Mouse (Mus musculus) forebrain, embryonic 14.5 days (tissue): ENCODE results near the gene Taar7e. TPM values are rescaled to one million over a fixed set of nuclear protein-coding genes. Genes with fewer than 3 reads are reported as not detected.
"Not testable (repeated sequence)": the region's sequence is repeated elsewhere in the genome, so short reads cannot be mapped to it uniquely, and the experiment has no call there.

Source experiments
- ATAC-seq: fragments of 200-750 bp; cut with Nextera tagmentation; 2 replicates; pipeline ENCODE4 v1.8.0; 2017; ENCODE audit warnings: mild to moderate bottlenecking, moderate library complexity
- DNase-seq: peaks from one replicate; pipeline ENCODE4 v3.0.0-alpha.2; 2015; ENCODE audit warnings: low spot score
- H3K27ac ChIP-seq: fragments of 300-500 bp; sonication (generic); 2 replicates; pipeline ENCODE4 v1.5.1; 2014; ENCODE audit warnings: low read depth, mild to moderate bottlenecking, control low read depth, low read length, moderate library complexity
- H3K27me3 ChIP-seq: fragments of 300-500 bp; sonication (generic); replicated peaks from 2 replicates; pipeline ENCODE4 v1.6.1; 2014; ENCODE audit warnings: low read length, control low read depth, mixed read lengths; ENCODE audit not compliant: control insufficient read depth, insufficient read depth
- H3K36me3 ChIP-seq: fragments of 300-500 bp; sonication (generic); 2 replicates; pipeline ENCODE4 v1.6.1; 2014; ENCODE audit warnings: low read length, control low read depth; ENCODE audit not compliant: control insufficient read depth, insufficient read depth
- H3K4me1 ChIP-seq: fragments of 300-500 bp; sonication (generic); 2 replicates; pipeline ENCODE4 v1.6.1; 2014; ENCODE audit warnings: antibody characterized with exemption, low read length, control low read depth; ENCODE audit not compliant: control insufficient read depth, insufficient read depth
- H3K4me2 ChIP-seq: fragments of 300-500 bp; sonication (generic); 2 replicates; pipeline ENCODE4 v1.6.1; 2014; ENCODE audit warnings: mild to moderate bottlenecking, control low read depth, low read length
- H3K4me3 ChIP-seq: fragments of 300-500 bp; sonication (generic); 2 replicates; pipeline ENCODE4 v1.5.1; 2014; ENCODE audit warnings: low read depth, low read length, control low read depth
- H3K9ac ChIP-seq: fragments of 300-500 bp; sonication (generic); 2 replicates; pipeline ENCODE4 v1.6.1; 2014; ENCODE audit warnings: mild to moderate bottlenecking, low read length, control low read depth, moderate library complexity
- H3K9me3 ChIP-seq: fragments of 300-500 bp; sonication (generic); replicated peaks from 2 replicates; pipeline ENCODE4 v1.6.1; 2016; ENCODE audit warnings: low read length, control low read depth, mixed read lengths; ENCODE audit not compliant: control insufficient read depth
- WGBS: fragments of 180-500 bp; shearing (Covaris S2); extraction: QIAGEN DNeasy Blood & Tissue Kit; methylation state at CpG from one replicate; pipeline ENCODE4 v1.1.7; 2014; 5-methylcytosine and 5-hydroxymethylcytosine counted together
- polyA plus RNA-seq: library from polyadenylated mRNA; unstranded; fragments of >200 nt; fragmentation: Nextera tagmentation; extraction: Ambion mirVana; gene quantifications from 2 replicates; pipeline ENCODE4 v1.2.1, GENCODE M21; 2014

Taar7e gene
- polyA plus RNA-seq, 1 experiment from 2014 or later: not detected

GRCm38 (mm10) chr10:24049210-24049609, 11.8 kb downstream of the Taar7e start, which contains the start of gene Taar7f:
TSS of gene Taar7f (plus strand) at chr10:24049510.
- no peaks in the 10 kb centered on the region for H3K27me3 ChIP-seq
- ATAC-seq (no peak), DNase-seq (no peak)
- H3K9ac ChIP-seq: no peak within 1 kb of the TSS
- no peaks in the 10 kb centered on the region for H3K36me3 ChIP-seq
- H3K4me1 ChIP-seq: no peaks in the 10 kb centered on the region
- no peak within 1 kb of the TSS for H3K4me2 ChIP-seq
- H3K4me3 ChIP-seq: no peak within 1 kb of the TSS
- H3K9me3 ChIP-seq: no peaks in the 10 kb centered on the region
- H3K27ac ChIP-seq: no peak within 1 kb of the TSS

DNA sequence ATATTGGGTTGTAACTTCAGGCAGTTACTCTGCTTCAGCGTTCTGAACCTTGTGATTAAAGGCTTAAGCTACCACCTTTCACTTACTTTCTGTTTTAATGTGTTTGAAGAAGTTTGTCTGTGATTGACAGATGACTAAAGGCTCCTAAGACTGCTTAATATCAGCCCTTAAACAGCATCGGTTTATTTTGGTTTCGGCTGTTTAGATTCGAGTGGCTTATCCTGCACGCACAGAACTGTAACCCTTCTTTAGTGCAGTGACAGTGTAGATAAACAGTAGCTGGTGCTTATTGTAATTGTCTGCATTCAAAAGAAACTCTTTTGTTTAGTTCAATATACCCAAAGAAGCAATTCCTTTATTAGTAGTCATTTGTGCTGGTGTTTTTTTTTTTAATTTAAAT, 14.6 kb downstream of the Taar7e start:
- 73% methylated on average over 5 of the region's 5 CpGs for WGBS
- ATAC-seq: no peak
- no peaks in the 10 kb centered on the region for H3K4me1 ChIP-seq

DNA sequence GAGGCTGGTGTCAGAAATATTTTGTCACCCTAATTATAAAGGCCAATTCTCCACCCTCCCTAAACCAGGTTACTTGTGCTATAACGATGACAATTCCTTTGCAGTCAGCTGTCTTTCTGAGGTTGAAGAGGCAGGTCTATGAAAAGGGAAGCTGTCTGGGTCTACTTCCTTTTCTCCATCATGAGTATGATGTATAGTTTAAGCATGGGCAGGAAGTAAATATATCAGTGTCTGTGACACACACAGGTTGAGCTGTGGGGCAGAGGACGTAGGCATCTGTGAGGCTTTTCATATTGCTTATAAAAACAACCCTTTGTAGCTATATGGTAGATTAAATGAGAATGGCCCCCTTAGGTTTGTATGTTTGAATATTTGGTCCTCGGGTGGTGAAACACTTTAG, 21.6 kb downstream of the Taar7e start:
- H3K4me1 ChIP-seq: no peaks in the 10 kb centered on the region
- H3K9ac ChIP-seq: no peak overlapping the region
- H3K4me2 ChIP-seq: no peak overlapping the region
- H3K27ac ChIP-seq: no peak overlapping the region
- 80% methylated on average over 3 of the region's 3 CpGs for WGBS
- no peak overlapping the region for H3K4me3 ChIP-seq
- no peaks in the 10 kb centered on the region for H3K27me3 ChIP-seq
- no peaks in the 10 kb centered on the region for H3K36me3 ChIP-seq
- DNase-seq (no peak), ATAC-seq (no peak)
- no peaks in the 10 kb centered on the region for H3K9me3 ChIP-seq

More for the DNA sequence above, 14.6 kb downstream of the Taar7e start:
- DNase-seq: no peak
- no peaks in the 10 kb centered on the region for H3K9me3 ChIP-seq
- H3K36me3 ChIP-seq: no peaks in the 10 kb centered on the region
- no peak overlapping the region for H3K4me3 ChIP-seq
- no peaks in the 10 kb centered on the region for H3K27me3 ChIP-seq
- no peak overlapping the region for H3K27ac ChIP-seq
- no peak overlapping the region for H3K9ac ChIP-seq
- no peak overlapping the region for H3K4me2 ChIP-seq

- H3K4me1 ChIP-seq, H3K9me3 ChIP-seq, H3K27ac ChIP-seq, H3K4me3 ChIP-seq, H3K4me2 ChIP-seq, H3K9ac ChIP-seq, H3K36me3 ChIP-seq, ATAC-seq, H3K27me3 ChIP-seq, DNase-seq: not testable (repeated sequence)
- WGBS: 56% methylated on average over 2 of the region's 2 CpGs
Observed at GRCm38 (mm10) chr10:24074751-24075150, 37.3 kb downstream of the Taar7e start.

DNA sequence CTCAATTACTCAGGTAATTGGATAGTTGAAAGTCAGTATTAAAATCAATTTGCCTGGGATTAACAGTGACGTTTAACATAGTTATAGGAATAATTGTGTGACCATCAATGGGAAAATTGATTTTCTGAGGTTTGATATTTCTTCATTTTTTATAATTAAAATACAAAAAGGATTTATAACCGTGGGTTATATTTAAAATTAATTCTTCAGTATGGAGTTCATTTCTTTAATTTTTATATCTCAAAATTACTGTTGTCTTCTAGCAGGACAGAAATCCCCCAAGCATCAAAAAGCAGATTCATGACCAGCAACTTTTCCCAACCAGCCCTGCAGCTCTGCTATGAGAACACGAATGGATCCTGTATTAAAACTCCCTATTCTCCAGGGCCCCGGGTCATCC, 38.8 kb downstream of the Taar7e start, which contains the start of gene Taar8a:
Gene Taar8a (plus strand): TSS at position 301 of the 400 bp plus-strand sequence.
- 82% methylated on average over 2 of the region's 4 CpGs for WGBS
- H3K36me3 ChIP-seq, DNase-seq, H3K4me1 ChIP-seq, H3K4me3 ChIP-seq, H3K4me2 ChIP-seq, H3K27me3 ChIP-seq, ATAC-seq, H3K9me3 ChIP-seq, H3K27ac ChIP-seq, H3K9ac ChIP-seq: not testable (repeated sequence)

DNA sequence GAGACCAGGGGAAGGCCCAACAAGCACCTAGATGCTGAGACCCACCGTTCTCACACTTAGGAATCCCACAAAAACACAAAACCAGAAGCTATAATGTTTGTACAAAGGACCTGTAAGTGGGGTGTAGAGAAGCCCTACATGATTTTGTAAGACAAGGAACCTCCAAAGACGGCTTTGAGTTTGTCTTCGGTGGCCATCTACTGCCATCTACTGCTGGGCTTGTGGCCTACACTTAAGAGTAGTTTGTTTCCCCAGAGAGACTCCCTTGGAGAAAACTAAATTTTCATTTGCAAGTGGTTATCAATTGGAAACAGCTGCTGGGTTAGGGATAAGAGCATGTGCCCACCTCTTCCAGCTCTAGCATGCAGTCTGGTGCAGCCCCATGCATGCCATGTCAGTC, 42.8 kb downstream of the Taar7e start:
- DNase-seq: peak; percentile 61

GRCm38 (mm10) chr10:24085936-24086335, 48.5 kb downstream of the Taar7e start:
- Histone ChIP-seq H3K4me1 (no peaks in the 10 kb centered on the region), H3K9ac (no peak overlapping the region), H3K27ac (no peak overlapping the region), H3K9me3 (no peaks in the 10 kb centered on the region), H3K27me3 (no peaks in the 10 kb centered on the region), H3K36me3 (no peaks in the 10 kb centered on the region), H3K4me2 (no peak overlapping the region), H3K4me3 (no peak overlapping the region)
- no peak for DNase-seq
- no peak for ATAC-seq
- 26% methylated on average over 5 of the region's 5 CpGs for WGBS

More for the DNA sequence above, 42.8 kb downstream of the Taar7e start:
- WGBS: 45% methylated on average over 3 of the region's 3 CpGs
- Histone ChIP-seq H3K9me3 (no peaks in the 10 kb centered on the region), H3K27ac (no peak overlapping the region), H3K4me1 (no peaks in the 10 kb centered on the region), H3K4me3 (no peak overlapping the region), H3K9ac (no peak overlapping the region), H3K27me3 (no peaks in the 10 kb centered on the region), H3K36me3 (no peaks in the 10 kb centered on the region), H3K4me2 (no peak overlapping the region)
- ATAC-seq: no peak

- DNase-seq (no peak), ATAC-seq (no peak)
- WGBS: 90% methylated on average over 5 of the region's 5 CpGs
- no peaks in the 10 kb centered on the region for H3K9me3 ChIP-seq
- no peaks in the 10 kb centered on the region for H3K4me1 ChIP-seq
- no peak overlapping the region for H3K4me3 ChIP-seq
- no peak overlapping the region for H3K27ac ChIP-seq
- no peaks in the 10 kb centered on the region for H3K27me3 ChIP-seq
- H3K4me2 ChIP-seq: no peak overlapping the region
- no peak overlapping the region for H3K9ac ChIP-seq
- H3K36me3 ChIP-seq: no peaks in the 10 kb centered on the region
Observed at GRCm38 (mm10) chr10:24086555-24086954, 49.1 kb downstream of the Taar7e start.

DNA sequence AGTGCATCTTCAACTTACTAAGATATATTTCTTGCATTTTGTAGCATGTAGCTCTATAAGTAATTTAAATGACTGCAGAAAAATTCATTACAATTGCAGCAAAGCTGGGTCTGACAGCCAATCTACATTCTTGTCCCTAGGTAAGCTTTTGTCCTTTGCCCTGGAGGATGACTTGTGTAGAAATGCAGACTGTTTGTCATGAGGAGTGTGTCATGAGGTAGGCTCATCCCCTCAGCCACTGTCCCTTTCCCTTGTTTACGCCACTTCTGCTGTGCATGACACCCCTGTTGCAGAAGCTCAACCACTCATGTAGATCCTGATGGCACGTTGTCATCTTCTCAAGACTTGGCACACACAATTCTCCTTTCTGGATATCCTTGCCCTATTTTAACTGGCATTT, 49.8 kb downstream of the Taar7e start:
- Histone ChIP-seq H3K4me3 (no peak overlapping the region), H3K27ac (no peak overlapping the region), H3K9ac (no peak overlapping the region), H3K4me2 (no peak overlapping the region), H3K36me3 (no peaks in the 10 kb centered on the region), H3K27me3 (no peaks in the 10 kb centered on the region), H3K9me3 (no peaks in the 10 kb centered on the region), H3K4me1 (no peaks in the 10 kb centered on the region)
- 88% methylated on average over 2 of the region's 2 CpGs for WGBS
- DNase-seq (no peak), ATAC-seq (no peak)
